In the genomic region with DNA sequence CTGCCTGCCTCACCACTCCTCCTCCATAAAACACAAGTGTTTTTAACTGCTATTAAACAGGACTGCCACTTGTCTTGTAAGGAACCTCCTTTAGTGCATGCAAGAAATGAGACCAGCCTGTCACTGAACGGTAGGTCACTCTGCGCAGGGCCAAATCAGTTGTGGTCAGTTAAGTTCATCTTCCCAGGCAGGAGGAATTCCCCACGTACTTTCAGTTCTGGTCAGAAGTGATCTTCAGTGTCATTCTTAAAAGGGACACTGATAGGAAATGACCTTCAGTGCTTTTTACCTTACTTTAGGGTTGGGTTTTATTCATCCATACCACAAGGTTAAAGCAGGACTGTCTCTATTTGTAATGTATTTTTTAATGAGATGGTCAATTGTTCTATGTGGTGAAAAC, we compare ENCODE assay signal across 20 mouse cellular contexts.
"Had no signal": no experiment of that assay in that cellular context is flagged by ENCODE, and none has a peak within 500 bp of the region (broad histone marks: within the 10 kb centered on the region; RNA-seq: fewer than 3 reads in every experiment).

No protein-coding gene starts in this region.

- H3K27ac ChIP-seq: kidney, embryonic 15.5 days; left cerebral cortex, adult 2 months; liver, embryonic 12.5 days; liver, embryonic 15.5 days; lung, embryonic 15.5 days; neural tube, embryonic 12.5 days; neural tube, embryonic 15.5 days had no signal

- H3K36me3 ChIP-seq: kidney, embryonic 15.5 days; liver, embryonic 12.5 days; liver, embryonic 15.5 days; lung, embryonic 15.5 days; neural tube, embryonic 12.5 days; neural tube, embryonic 15.5 days had no signal

- ATAC-seq: liver, embryonic 12.5 days had no signal

- H3K27me3 ChIP-seq: kidney, embryonic 15.5 days; liver, embryonic 12.5 days; liver, embryonic 15.5 days; lung, embryonic 15.5 days; neural tube, embryonic 12.5 days; neural tube, embryonic 15.5 days had no signal

- H3K4me1 ChIP-seq: kidney, embryonic 15.5 days; lung, embryonic 15.5 days; neural tube, embryonic 12.5 days; neural tube, embryonic 15.5 days had no signal

- H3K9ac ChIP-seq: kidney, embryonic 15.5 days; liver, embryonic 12.5 days; liver, embryonic 15.5 days; lung, embryonic 15.5 days; neural tube, embryonic 12.5 days; neural tube, embryonic 15.5 days had no signal

- H3K4me3 ChIP-seq: kidney, embryonic 15.5 days; left cerebral cortex, adult 2 months; liver, embryonic 12.5 days; liver, embryonic 15.5 days; lung, embryonic 15.5 days; neural tube, embryonic 12.5 days; neural tube, embryonic 15.5 days had no signal

- DNase-seq: kidney, adult 2 months; kidney, postnatal 10 days; kidney, postnatal 36 days; layer of hippocampus, postnatal 36 days; lung, adult 18-20 months; lung, postnatal 10 days; lung, postnatal 36 days; midbrain, embryonic 14.5 days; right cerebral cortex, adult 18-20 months; right cerebral cortex, postnatal 25 days; spleen, adult 18-20 months; thymus, adult 18-20 months; thymus, postnatal 36 days had no signal
